Mouse (Mus musculus) liver, postnatal 0 days (tissue): ENCODE measurements around the gene Prss33. TPM values are rescaled to one million over a fixed set of nuclear protein-coding genes. Genes with fewer than 3 reads are reported as not detected.
"Not testable (repeated sequence)": the region's sequence is repeated elsewhere in the genome, so short reads cannot be mapped to it uniquely, and the experiment has no call there.

Experiments used
- ATAC-seq: fragments of 200-750 bp; cut with Nextera tagmentation; 2 replicates; pipeline ENCODE4 v1.8.0; 2017; ENCODE audit warnings: mild to moderate bottlenecking, moderate library complexity
- DNase-seq: peaks from one replicate; pipeline ENCODE4 v3.0.0-alpha.2; 2016
- H3K27ac ChIP-seq: fragments of 300-500 bp; sonication (generic); 2 replicates; pipeline ENCODE4 v1.5.1; 2014; ENCODE audit warnings: antibody characterized with exemption, moderate library complexity, mild to moderate bottlenecking, low read depth
- H3K27me3 ChIP-seq: fragments of 300-500 bp; sonication (generic); 2 replicates; pipeline ENCODE4 v1.6.1; 2014; ENCODE audit warnings: low read length, control low read depth, mixed read lengths; ENCODE audit not compliant: insufficient read depth
- H3K36me3 ChIP-seq: fragments of 300-500 bp; sonication (generic); replicated peaks from 2 replicates; pipeline ENCODE4 v1.6.1; 2014; ENCODE audit warnings: mild to moderate bottlenecking, control low read depth, low read length, moderate library complexity, mixed read lengths; ENCODE audit not compliant: insufficient read depth
- H3K4me1 ChIP-seq: fragments of 300-500 bp; sonication (generic); 2 replicates; pipeline ENCODE4 v1.6.1; 2014; ENCODE audit warnings: antibody characterized with exemption, mild to moderate bottlenecking, control low read depth; ENCODE audit not compliant: insufficient read depth
- H3K4me2 ChIP-seq: fragments of 300-500 bp; sonication (generic); 2 replicates; pipeline ENCODE4 v1.6.1; 2014; ENCODE audit warnings: low read depth, mild to moderate bottlenecking, low read length, moderate library complexity, mixed read lengths
- H3K4me3 ChIP-seq: fragments of 300-500 bp; sonication (generic); 2 replicates; pipeline ENCODE4 v1.5.1; 2014; ENCODE audit warnings: low read depth, low read length
- H3K9ac ChIP-seq: fragments of 300-500 bp; sonication (generic); replicated peaks from 2 replicates; pipeline ENCODE4 v1.6.1; 2014; ENCODE audit warnings: mild to moderate bottlenecking, moderate library complexity
- H3K9me3 ChIP-seq: fragments of 300-500 bp; sonication (generic); 2 replicates; pipeline ENCODE4 v1.6.1; 2016; ENCODE audit warnings: mild to moderate bottlenecking, control low read depth, low read length, mixed read lengths
- CTCF ChIP-seq: sonication (generic); IDR thresholded peaks from 2 replicates; pipeline ENCODE4 v1.5.1; 2016; ENCODE audit warnings: antibody characterized with exemption, low read depth
- EP300 ChIP-seq: IDR thresholded peaks from 2 replicates; pipeline ENCODE4 v1.6.1; 2016; ENCODE audit warnings: antibody characterized with exemption, low read depth, mild to moderate bottlenecking
- WGBS: fragments of 180-500 bp; shearing (Covaris S2); extraction: QIAGEN DNeasy Blood & Tissue Kit; methylation state at CpG from one replicate; pipeline ENCODE4 v1.1.7; 2014; ENCODE audit not compliant: insufficient replicate concordance; 5-methylcytosine and 5-hydroxymethylcytosine counted together
- polyA plus RNA-seq: library from polyadenylated mRNA; unstranded; fragments of >200 nt; fragmentation: Nextera tagmentation; extraction: Ambion mirVana; gene quantifications from 2 replicates; pipeline ENCODE4 v1.2.1, GENCODE M21; 2015

Gene Prss33
- not detected in 2 replicates for polyA plus RNA-seq

GRCm38 (mm10) chr17:23836006-23836575 lies at the start of gene Prss33:
Gene Prss33 (minus strand): TSS chr17:23836056.
- H3K27me3 ChIP-seq: peaks cover 4% of the 10 kb centered on the region; the same call in 1 of the 2 replicates
- ATAC-seq: no peak
- no peak within 1 kb of the TSS for H3K9ac ChIP-seq
- H3K4me3 ChIP-seq: no peak within 1 kb of the TSS
- no peaks in the 10 kb centered on the region for H3K36me3 ChIP-seq
- H3K9me3 ChIP-seq: no peaks in the 10 kb centered on the region
- DNase-seq: no peak
- 73% methylated on average over 8 of the region's 8 CpGs for WGBS
- H3K27ac ChIP-seq: no peak within 1 kb of the TSS
- TF ChIP-seq EP300 (no peak), CTCF (no peak)
- no peak within 1 kb of the TSS for H3K4me2 ChIP-seq
- H3K4me1 ChIP-seq: no peaks in the 10 kb centered on the region

- ATAC-seq, DNase-seq, H3K9me3 ChIP-seq, H3K27me3 ChIP-seq, H3K36me3 ChIP-seq, H3K9ac ChIP-seq, H3K4me1 ChIP-seq, H3K4me3 ChIP-seq, H3K27ac ChIP-seq, H3K4me2 ChIP-seq: not testable (repeated sequence)
- 51% methylated on average over 4 of the region's 4 CpGs for WGBS
Observed at GRCm38 (mm10) chr17:23880576-23880975, 44.7 kb upstream of the Prss33 start, which contains the start of the genes Dcpp1 and Dcpp2. Gene Dcpp1 (plus strand): TSS chr17:23880876. Gene Dcpp2 (plus strand): TSS chr17:23880880.

- Histone ChIP-seq H3K36me3 (no peaks in the 10 kb centered on the region), H3K27me3 (no peaks in the 10 kb centered on the region), H3K4me1 (no peaks in the 10 kb centered on the region), H3K9me3 (no peaks in the 10 kb centered on the region), H3K9ac (no peak overlapping the region), H3K27ac (no peak overlapping the region), H3K4me2 (no peak overlapping the region), H3K4me3 (no peak overlapping the region)
- no peak for ATAC-seq
- TF ChIP-seq CTCF (no peak), EP300 (no peak)
- no peak for DNase-seq
- 88% methylated on average over 2 of the region's 2 CpGs for WGBS
Observed at GRCm38 (mm10) chr17:23877166-23877565, 41.3 kb upstream of the Prss33 start.

GRCm38 (mm10) chr17:23876741-23877140 lies 40.9 kb upstream of the Prss33 start:
- no peaks in the 10 kb centered on the region for H3K9me3 ChIP-seq
- no peak overlapping the region for H3K4me3 ChIP-seq
- no peaks in the 10 kb centered on the region for H3K36me3 ChIP-seq
- H3K27ac ChIP-seq: no peak overlapping the region
- no peaks in the 10 kb centered on the region for H3K27me3 ChIP-seq
- no peak overlapping the region for H3K4me2 ChIP-seq
- 45% methylated on average over 3 of the region's 3 CpGs for WGBS
- no peaks in the 10 kb centered on the region for H3K4me1 ChIP-seq
- no peak for DNase-seq
- TF ChIP-seq EP300 (no peak), CTCF (no peak)
- no peak overlapping the region for H3K9ac ChIP-seq
- no peak for ATAC-seq

GRCm38 (mm10) chr17:23873884-23874856 lies 38.3 kb upstream of the Prss33 start:
- no peaks in the 10 kb centered on the region for H3K36me3 ChIP-seq
- H3K4me1 ChIP-seq: no peaks in the 10 kb centered on the region
- H3K9ac ChIP-seq: no peak overlapping the region
- no peaks in the 10 kb centered on the region for H3K9me3 ChIP-seq
- peak; percentile 51 for DNase-seq
- TF ChIP-seq EP300 (no peak), CTCF (peak; percentile 84)
- no peak overlapping the region for H3K4me3 ChIP-seq
- no peaks in the 10 kb centered on the region for H3K27me3 ChIP-seq
- H3K4me2 ChIP-seq: no peak overlapping the region
- WGBS: 45% methylated on average over 8 of the region's 8 CpGs
- peak; percentile 58; the same call in 1 of the 2 replicates for ATAC-seq
- H3K27ac ChIP-seq: no peak overlapping the region

GRCm38 (mm10) chr17:23868513-23868912 lies 32.7 kb upstream of the Prss33 start:
- Histone ChIP-seq H3K27me3 (no peaks in the 10 kb centered on the region), H3K27ac (no peak overlapping the region), H3K36me3 (no peaks in the 10 kb centered on the region), H3K4me1 (no peaks in the 10 kb centered on the region), H3K9me3 (no peaks in the 10 kb centered on the region), H3K4me3 (no peak overlapping the region), H3K9ac (no peak overlapping the region), H3K4me2 (no peak overlapping the region)
- ATAC-seq (no peak), DNase-seq (peak; percentile 49)
- WGBS: 73% methylated on average over 11 of the region's 11 CpGs
- no peak for TF ChIP-seq EP300
- no peak for TF ChIP-seq CTCF
